Mouse (Mus musculus) CD4-positive naive resting alpha-beta T cell, adult 76 days (primary cell): ENCODE measurements around the gene Scmh1. TPM values are rescaled to one million over a fixed set of nuclear protein-coding genes. Genes with fewer than 3 reads are reported as not detected.

Source experiments
- total RNA-seq: library from RNA; stranded (reverse); gene quantifications from one replicate; pipeline ENCODE4 v1.2.4, GENCODE M21; 2023

Scmh1 gene
- 41.4 TPM for total RNA-seq

DNA sequence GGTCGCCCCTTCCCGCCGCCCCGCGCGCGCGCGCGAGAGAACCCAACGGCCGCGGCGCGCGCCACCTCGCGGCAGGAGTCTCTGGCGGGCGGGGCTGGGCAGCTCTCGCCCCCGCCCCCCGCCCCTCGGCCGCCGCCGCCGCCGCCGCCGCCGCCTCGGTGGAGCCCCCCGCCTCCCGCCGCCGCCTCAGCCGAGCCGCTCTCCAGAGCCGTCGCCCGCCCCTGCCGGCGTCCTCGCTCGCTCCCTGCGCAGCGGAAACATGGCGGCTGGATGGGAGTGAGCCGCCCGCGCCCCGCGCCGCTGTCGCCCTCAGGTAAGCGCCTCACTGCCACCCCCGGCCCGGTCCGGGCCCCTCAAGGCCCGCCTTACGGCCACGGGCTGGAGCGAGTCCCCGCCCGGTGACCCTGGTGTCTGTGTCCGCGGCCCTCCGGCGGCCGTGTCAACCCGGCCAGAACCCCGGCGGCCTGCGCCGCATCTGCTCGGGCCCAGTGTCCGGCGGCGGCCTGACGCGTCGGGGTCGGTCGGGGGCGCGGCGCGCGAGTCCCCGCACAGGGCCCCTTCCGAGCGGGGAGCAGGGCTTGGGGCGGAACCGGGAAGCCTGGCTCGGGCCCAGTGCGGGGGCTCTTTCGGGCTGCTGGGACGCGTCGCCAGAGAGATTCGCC is at the start of gene Scmh1:
Gene Scmh1, plus strand, starts transcription at position 138 of the 662 bp plus-strand sequence.

DNA sequence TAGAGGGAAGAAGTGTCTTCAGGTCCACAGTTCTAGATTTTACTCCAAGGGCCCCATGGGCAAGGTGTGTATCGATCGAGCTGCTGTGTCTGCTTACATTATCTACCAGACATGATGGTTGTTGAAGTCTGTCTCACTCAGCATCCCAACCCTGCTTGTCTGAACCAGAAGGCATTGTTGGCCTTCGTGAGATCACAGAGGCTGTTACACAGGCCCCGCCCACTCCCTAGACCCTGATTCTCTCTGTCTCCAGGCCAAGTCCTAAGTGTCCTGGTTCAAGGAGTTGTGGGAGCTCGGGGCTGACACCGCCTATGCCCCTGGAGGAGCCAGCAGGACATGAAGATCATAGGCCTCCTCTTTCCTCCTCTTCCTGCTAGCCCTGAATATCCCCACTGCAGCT is 126.9 kb downstream of the Scmh1 start, which contains the start of gene Slfnl1:
Gene Slfnl1, plus strand, starts transcription at position 246 of the 400 bp plus-strand sequence.

DNA sequence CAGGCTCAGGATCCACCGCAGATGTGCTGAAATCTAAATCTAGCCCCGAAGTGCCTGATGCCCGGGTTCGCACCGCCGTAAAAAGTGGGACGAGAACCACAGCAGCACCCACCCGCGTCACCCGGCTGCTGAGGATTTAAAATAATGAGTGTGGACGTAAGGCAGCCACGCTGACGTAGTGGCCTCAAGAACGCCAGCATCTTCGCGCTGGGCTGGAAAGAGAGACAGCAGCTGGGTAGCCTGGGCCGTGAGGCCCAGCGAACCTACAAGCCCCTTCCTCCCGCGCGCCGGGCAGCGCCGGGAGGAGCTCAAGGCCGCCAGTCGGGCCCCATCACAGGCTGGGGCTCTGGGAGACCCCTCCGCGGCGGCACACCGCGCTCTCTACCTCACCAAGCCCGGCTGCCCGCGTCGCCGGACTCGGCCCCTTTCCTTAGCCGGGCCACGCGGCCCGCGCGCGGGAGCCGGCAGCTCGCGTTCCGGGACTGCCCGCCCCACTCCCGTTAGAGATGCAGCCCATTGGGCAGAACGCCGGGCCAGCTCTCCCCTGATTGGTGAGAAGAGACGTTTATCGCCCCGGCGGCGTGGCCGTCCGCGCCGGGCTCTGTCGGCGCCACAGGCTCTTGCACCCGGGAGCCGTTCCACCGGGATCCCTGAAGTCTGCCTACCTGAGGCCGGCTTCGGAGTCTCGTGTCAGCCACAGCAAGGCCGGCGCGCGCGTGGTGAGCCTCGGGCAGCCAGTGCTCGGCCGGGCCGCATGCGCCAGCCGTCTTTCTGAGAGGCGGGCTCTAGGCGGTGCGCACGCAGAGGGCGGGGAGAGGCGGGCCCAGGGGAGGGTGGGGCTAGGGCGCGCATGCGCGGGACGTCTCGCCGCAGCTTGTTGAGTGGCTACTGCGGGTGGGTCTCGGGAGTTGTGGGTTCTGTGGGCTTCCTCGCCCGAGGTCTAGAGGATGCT is 164.7 kb downstream of the Scmh1 start, which contains the start of gene Ctps:
Gene Ctps, minus strand, starts transcription at position 791 of the 952 bp plus-strand sequence.

Other genes starting within 250 kb of the Scmh1 start
- not detected for gene Edn2, start 244.1 kb upstream of the Scmh1 start, total RNA-seq
- not detected for gene Foxo6, start 117.9 kb upstream of the Scmh1 start, total RNA-seq
- gene Slfnl1, start 127.0 kb downstream of the Scmh1 start, total RNA-seq: 0.41 TPM
- gene Ctps, start 165.0 kb downstream of the Scmh1 start, total RNA-seq: 17.3 TPM
- not detected for gene Gm8439, start 183.5 kb downstream of the Scmh1 start, total RNA-seq